Mouse (Mus musculus): ENCODE measurements around the gene Olfr983.

- TF ChIP-seq GATA1 (IDR thresholded peaks at IDR 0.05; ENCODE audit: borderline replicate concordance, low read length) (no peak), FLI1 (IDR thresholded peaks at IDR 0.05; ENCODE audit: low read length) (no peak)
Measured at GRCm38 (mm10) chr9:40116645-40117286, 23.4 kb upstream of the Olfr983 start.
